Mouse (Mus musculus): ENCODE measurements at regions not wholly inside any gene's neighbourhood (a gene's known extent, or its start where the extent isn't known, plus 50 kb on each side); places are given as distances from the start of the nearest gene placed in this dataset.

GRCm38 (mm10) chr10:17518423-17519175, 204.4 kb upstream of the Cited2 start:
- DNase-seq (ENCODE audit: low spot score), result no peak

GRCm38 (mm10) chr10:17522026-17522541, 200.9 kb upstream of the Cited2 start:
- DNase-seq (ENCODE audit: low spot score), result peak; percentile 30

GRCm38 (mm10) chr10:17523558-17524328, 199.3 kb upstream of the Cited2 start:
- no peak for DNase-seq (ENCODE audit: low spot score)

GRCm38 (mm10) chr10:17527151-17527737, 195.8 kb upstream of the Cited2 start:
- DNase-seq (ENCODE audit: low spot score), result no peak

- no peak for DNase-seq (ENCODE audit: low spot score)
Observed at GRCm38 (mm10) chr10:17528116-17528515, 194.9 kb upstream of the Cited2 start.

GRCm38 (mm10) chr10:17528846-17529245, 194.2 kb upstream of the Cited2 start:
- DNase-seq (ENCODE audit: low spot score), result no peak

GRCm38 (mm10) chr10:17529851-17530509, 193.0 kb upstream of the Cited2 start:
- no peak for DNase-seq (ENCODE audit: low spot score)

- no peak for DNase-seq (ENCODE audit: low spot score)
Observed at GRCm38 (mm10) chr10:17531021-17531420, 192.0 kb upstream of the Cited2 start.

GRCm38 (mm10) chr10:17538944-17539533, 184.0 kb upstream of the Cited2 start:
- no peak for DNase-seq (ENCODE audit: low spot score)

GRCm38 (mm10) chr10:17540404-17541375, 182.3 kb upstream of the Cited2 start:
- no peak for DNase-seq (ENCODE audit: low spot score)

- no peak for DNase-seq (ENCODE audit: low spot score)
Observed at GRCm38 (mm10) chr10:17542104-17542846, 180.7 kb upstream of the Cited2 start.

GRCm38 (mm10) chr10:17542847-17543421, 180.1 kb upstream of the Cited2 start:
- no peak for DNase-seq (ENCODE audit: low spot score)

GRCm38 (mm10) chr10:17545291-17545690, 177.7 kb upstream of the Cited2 start:
- DNase-seq (ENCODE audit: low spot score), result no peak

- DNase-seq (ENCODE audit: low spot score), result no peak
Observed at GRCm38 (mm10) chr10:17547986-17548385, 175.0 kb upstream of the Cited2 start.

- DNase-seq (ENCODE audit: low spot score), result no peak
Observed at GRCm38 (mm10) chr10:17548629-17549580, 174.1 kb upstream of the Cited2 start.

GRCm38 (mm10) chr10:17549711-17550637, 173.0 kb upstream of the Cited2 start:
- no peak for DNase-seq (ENCODE audit: low spot score)

- DNase-seq (ENCODE audit: low spot score), result no peak
Observed at GRCm38 (mm10) chr10:17550638-17551013, 172.4 kb upstream of the Cited2 start.

Measured in layer of hippocampus, adult 9-10 months (tissue).